Mouse (Mus musculus): ENCODE data around the gene Utp4.

Gene Utp4

GRCm38 (mm10) chr8:106937081-106937800 is 43.8 kb downstream of the Utp4 start:
- no peak for DNase-seq (ENCODE audit: low spot score)

- no peak for DNase-seq (ENCODE audit: low spot score)
Measured at GRCm38 (mm10) chr8:106941806-106942205, 48.4 kb downstream of the Utp4 start.

GRCm38 (mm10) chr8:106943874-106944418 is 50.5 kb downstream of the Utp4 start:
- no peak for DNase-seq (ENCODE audit: low spot score)

DNA sequence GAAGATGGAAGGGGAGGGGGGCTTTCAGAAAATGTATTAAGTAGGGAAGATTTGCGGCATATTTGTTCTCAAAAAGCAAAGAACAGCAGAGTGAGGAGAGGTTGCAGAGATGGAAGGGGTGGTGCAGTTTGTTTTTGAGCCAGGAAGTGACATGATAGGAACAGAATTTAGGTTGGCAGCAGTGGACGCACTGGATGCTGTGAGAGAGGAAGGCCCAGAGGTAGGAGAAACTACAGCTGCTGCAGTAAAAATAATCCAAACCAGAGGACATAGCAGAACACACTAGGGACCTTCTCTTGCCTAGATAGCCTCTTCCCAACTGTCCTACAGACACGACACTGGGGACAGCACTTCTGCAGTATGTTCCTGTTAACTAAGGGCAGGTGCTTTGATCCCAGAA is 51.3 kb downstream of the Utp4 start:
- DNase-seq (ENCODE audit: low spot score) = no peak

DNA sequence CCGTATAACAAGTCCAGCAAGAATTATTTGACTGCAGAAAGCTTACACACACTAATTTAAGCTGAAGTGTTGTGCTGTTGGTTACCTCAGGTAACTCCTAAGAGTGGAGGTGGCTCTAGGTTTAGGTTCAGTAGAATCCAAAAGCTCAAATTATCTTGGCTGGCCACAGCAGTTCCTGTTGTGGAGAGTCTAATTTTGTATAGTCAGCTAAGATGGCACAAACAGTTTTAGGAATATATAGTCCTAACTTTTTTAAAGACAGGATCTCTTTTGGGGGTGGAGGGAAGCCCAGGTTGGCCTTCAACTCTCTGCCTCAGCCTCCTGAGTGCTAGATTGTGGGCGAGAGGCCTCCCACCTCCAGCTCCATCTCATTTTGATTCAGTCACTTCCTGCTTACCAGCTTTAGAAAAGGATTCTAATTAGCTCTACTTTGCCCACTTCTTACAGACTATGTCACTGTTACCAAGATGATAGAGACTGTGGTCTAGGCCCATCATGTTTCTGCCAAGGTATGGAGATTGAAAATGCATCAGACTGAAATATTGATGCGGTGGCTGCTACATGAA is 55.3 kb downstream of the Utp4 start:
- DNase-seq (ENCODE audit: low spot score) = no peak

DNA sequence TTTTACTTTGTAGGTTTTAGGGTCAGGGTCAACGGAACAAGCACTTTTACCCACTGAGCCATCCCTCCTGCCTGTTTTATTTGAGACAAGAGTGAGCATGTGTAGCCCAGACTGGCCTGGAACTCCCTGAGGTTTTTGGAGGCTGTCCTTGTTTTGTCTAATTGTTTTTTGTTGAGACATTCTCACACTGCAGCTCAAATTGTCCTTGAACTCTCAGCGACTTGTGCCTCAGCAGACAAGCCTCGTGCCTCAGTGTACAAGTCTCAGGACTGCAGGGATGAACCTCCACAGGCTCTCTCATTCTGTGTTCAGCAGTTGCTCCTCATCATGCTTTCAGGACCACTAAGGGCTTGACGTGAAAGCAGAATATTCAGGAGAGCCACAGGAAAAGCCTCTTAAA is 58.3 kb downstream of the Utp4 start:
- DNase-seq (ENCODE audit: low spot score) = peak; percentile 51

DNA sequence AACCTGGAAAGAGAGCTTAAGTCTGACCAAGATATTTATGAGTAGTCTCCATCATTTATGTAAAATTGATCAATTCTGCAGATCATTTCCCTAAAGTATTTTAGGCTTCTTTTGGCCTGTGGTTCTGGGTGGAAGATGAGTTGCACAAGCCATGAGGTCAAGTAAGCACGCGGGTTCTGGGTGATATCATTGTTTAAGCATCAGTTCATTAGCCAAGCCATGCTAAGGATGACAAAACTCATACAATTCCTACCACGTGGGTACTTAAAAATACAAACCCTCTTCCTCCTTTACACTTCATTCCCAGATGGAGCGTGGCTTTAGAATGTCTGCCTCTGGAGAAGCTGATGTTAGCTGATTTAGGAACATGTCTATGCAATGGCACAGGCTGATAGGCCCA is 60.1 kb downstream of the Utp4 start:
- DNase-seq (ENCODE audit: low spot score) = no peak

- DNase-seq (ENCODE audit: low spot score) = no peak
Measured at GRCm38 (mm10) chr8:106957086-106957485, 63.6 kb downstream of the Utp4 start.

DNA sequence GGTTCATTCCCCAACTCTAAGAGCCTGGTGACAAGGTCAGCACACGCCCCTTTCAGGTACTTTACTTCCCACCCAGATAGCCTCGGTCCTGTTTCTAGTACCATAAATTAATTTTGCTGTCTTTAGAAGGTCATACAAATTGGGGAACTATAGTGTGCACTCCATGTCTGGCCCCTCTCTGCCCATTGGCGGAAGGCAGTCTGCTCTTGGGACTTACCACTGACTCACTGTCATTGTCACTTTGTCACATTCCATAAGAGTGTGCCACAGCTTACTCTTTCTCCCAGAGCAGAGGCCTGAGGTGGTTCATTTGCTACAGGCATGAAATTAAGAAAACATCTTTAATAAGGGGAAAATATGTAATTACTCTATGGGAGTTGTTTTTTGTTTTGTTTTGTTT is 64.8 kb downstream of the Utp4 start:
- DNase-seq (ENCODE audit: low spot score) = no peak

- no peak for DNase-seq (ENCODE audit: low spot score)
Measured at GRCm38 (mm10) chr8:106959626-106960025, 66.2 kb downstream of the Utp4 start.

DNA sequence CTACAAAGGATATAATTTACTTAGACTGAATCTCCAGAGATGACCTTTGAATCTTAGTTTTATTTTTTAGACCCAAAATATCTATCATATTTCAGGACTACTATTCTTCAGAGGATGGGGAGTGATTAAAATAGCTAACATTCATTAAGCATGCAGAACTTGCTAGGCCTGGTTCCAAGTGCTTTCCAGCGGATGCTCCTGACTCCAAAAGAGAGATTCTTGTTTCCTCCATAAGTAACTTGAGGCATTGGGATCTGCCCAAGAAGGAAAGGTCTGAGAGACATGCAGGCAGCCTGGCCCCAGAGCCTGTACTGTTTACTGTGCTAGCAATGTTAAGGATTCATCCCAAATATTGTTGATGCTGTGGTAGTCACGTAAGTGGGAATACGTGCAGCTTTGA is 68.9 kb downstream of the Utp4 start:
- DNase-seq (ENCODE audit: low spot score) = no peak

- no peak for DNase-seq (ENCODE audit: low spot score)
Measured at GRCm38 (mm10) chr8:106963365-106963764, 69.9 kb downstream of the Utp4 start.

GRCm38 (mm10) chr8:106964573-106964972 is 71.1 kb downstream of the Utp4 start:
- DNase-seq (ENCODE audit: low spot score) = no peak

DNA sequence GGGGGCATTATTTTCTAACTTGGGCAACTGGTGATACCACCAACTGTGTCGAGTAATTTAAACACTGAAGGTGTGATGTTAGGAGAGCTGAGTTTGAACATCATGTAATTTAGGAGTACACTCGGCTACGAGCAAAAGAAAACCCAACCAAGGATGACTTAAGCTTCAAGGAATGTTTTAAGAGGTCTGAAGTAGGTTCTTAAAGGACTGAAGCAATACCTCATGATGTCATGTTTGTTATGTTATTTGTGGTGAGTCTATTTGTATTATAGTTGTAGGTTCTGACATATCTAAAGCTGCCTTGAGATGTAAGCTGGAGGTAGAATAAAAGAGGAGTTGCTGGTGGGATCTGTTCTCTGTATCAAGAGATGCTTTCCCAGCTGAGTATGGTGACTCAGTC is 76.5 kb downstream of the Utp4 start:
- DNase-seq (ENCODE audit: low spot score) = no peak

GRCm38 (mm10) chr8:106971916-106972315 is 78.5 kb downstream of the Utp4 start:
- no peak for DNase-seq (ENCODE audit: low spot score)

Measured in ovary, adult 18-20 months (tissue).